Mouse (Mus musculus): ENCODE results near the gene Agpat4. TPM values are rescaled to one million over a fixed set of nuclear protein-coding genes. Genes with fewer than 3 reads are reported as not detected.

The Agpat4 gene
- 27.3 and 28.7 TPM in 2 replicates for polyA plus RNA-seq (2015; fragmentation: Nextera tagmentation; extraction: Ambion mirVana)

- WGBS (ENCODE audit: insufficient replicate concordance): under 1% methylated on average over 13 of the region's 13 CpGs
- H3K4me1 ChIP-seq (replicated peaks): peaks cover 48% of the 10 kb centered on the region
- peak within 1 kb of the TSS; percentile 99 for H3K4me2 ChIP-seq
- H3K27me3 ChIP-seq: no peaks in the 10 kb centered on the region
- no peaks in the 10 kb centered on the region for H3K36me3 ChIP-seq
- H3K4me3 ChIP-seq (replicated peaks): peak within 1 kb of the TSS; percentile 89
- H3K9me3 ChIP-seq (replicated peaks): no peaks in the 10 kb centered on the region
- peak; percentile 58 for ATAC-seq (ENCODE audit: low read depth)
- H3K9ac ChIP-seq: peak within 1 kb of the TSS; percentile 96
- H3K27ac ChIP-seq: peak within 1 kb of the TSS; percentile 94
- peak; percentile 55 for DNase-seq
These were observed at the start of gene Agpat4 for GRCm38 (mm10) chr17:12118561-12118925. Gene Agpat4, plus strand, starts transcription at chr17:12118704.

DNA sequence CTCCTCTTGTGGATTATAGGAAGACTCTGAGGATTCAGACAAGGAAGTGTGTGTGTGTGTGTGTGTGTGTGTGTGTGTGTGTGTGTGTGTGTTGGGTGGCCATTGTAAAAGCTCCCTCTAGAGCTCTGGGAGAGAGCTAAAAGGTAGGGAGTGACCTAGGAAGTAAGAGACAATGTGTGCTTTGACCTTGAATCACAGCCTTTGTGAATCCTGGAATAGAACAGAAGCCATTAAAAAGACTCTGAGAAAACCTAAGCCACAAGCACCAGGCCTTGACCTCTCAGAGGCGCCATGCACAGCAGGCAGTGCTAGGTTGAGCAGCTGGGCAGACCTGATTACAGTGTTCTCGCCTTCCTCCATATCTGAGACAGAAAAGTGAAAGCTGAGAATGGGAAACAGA, 41.7 kb upstream of the Agpat4 start:
- no peaks in the 10 kb centered on the region; the same call in 1 of the 2 replicates for H3K4me1 ChIP-seq (replicated peaks)
- H3K9ac ChIP-seq: no peak overlapping the region
- no peak overlapping the region for H3K4me2 ChIP-seq
- H3K27me3 ChIP-seq: peaks cover 4% of the 10 kb centered on the region; the same call in 1 of the 2 replicates
- DNase-seq (no peak), ATAC-seq (ENCODE audit: low read depth) (no peak)
- H3K27ac ChIP-seq: no peak overlapping the region
- WGBS (ENCODE audit: insufficient replicate concordance): 49% methylated on average over 2 of the region's 2 CpGs
- H3K9me3 ChIP-seq (replicated peaks): no peaks in the 10 kb centered on the region
- H3K4me3 ChIP-seq (replicated peaks): no peak overlapping the region
- H3K36me3 ChIP-seq: no peaks in the 10 kb centered on the region

DNA sequence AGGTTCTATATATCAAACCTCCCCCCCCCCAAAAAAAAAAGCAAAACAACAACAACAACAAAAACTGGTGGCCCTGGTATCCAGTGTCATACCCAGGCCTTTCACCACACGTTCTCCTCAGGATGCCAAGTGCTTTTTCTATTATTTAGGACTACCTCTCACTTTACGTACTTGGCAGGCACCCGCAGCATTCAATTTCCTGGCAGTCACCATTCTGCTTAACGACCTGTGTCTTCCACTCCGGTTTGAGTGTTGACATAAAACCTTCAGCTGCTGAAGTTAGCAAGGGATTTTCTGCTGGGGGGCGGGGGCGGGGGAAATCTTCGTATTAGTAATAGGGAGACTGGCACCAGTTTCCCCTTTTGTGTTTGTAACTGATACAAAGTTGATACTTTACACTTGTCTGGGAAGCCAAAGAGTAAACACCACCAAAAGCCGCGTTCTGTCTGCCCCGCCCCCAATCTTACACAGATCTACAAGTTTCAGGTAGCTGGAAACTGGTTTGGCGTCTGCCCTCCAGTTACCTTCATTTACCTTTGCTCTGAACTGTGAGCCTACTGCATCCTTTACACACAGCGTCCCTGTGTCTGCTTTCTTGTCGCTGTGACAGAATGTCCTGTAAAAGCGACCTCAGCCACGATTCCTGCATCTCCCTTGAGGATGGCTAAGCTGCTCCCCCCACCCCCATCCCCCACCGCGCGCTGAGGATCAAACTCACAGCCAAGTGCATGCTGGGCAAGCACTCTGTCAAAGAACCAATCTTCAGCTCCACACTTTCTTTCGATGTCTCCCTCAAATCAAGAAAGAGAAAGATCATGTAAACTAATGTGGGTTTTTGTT, 37.6 kb upstream of the Agpat4 start:
- Histone ChIP-seq H3K4me1 (replicated peaks) (no peaks in the 10 kb centered on the region; the same call in 1 of the 2 replicates), H3K27ac (no peak overlapping the region), H3K4me2 (no peak overlapping the region), H3K9ac (no peak overlapping the region), H3K9me3 (replicated peaks) (no peaks in the 10 kb centered on the region), H3K4me3 (replicated peaks) (no peak overlapping the region), H3K36me3 (no peaks in the 10 kb centered on the region), H3K27me3 (peaks cover 4% of the 10 kb centered on the region; the same call in 1 of the 2 replicates)
- ATAC-seq (ENCODE audit: low read depth): no peak
- DNase-seq: no peak
- WGBS (ENCODE audit: insufficient replicate concordance): 44% methylated on average over 20 of the region's 20 CpGs

DNA sequence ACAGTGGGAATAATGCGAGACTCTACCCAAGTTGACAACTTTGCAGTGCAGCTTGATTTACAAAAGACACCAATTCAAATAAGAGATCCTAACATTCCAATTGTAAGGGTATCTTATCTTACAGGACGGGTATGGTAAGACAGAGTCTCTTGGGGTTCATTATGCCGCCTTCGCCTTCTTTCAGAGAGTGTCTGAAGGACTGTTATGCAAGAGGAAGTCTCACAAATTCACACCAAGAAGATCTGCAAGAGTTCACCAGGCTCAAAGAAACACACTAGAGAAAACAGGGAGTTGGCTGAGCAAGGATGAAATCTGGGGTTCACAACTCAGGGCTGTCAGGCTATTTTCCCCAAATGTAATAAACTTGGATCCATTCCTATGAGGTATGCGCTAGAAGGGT, 36.3 kb upstream of the Agpat4 start:
- 66% methylated on average over 5 of the region's 5 CpGs for WGBS (ENCODE audit: insufficient replicate concordance)
- ATAC-seq (ENCODE audit: low read depth): no peak

GRCm38 (mm10) chr17:12090261-12090927, 28.1 kb upstream of the Agpat4 start:
- H3K4me1 ChIP-seq (replicated peaks): peaks cover 4% of the 10 kb centered on the region; the same call in 1 of the 2 replicates
- peaks cover 13% of the 10 kb centered on the region for H3K27me3 ChIP-seq
- no peak overlapping the region for H3K4me3 ChIP-seq (replicated peaks)
- ATAC-seq (ENCODE audit: low read depth): no peak
- no peak overlapping the region for H3K9ac ChIP-seq
- no peaks in the 10 kb centered on the region for H3K9me3 ChIP-seq (replicated peaks)
- H3K27ac ChIP-seq: no peak overlapping the region
- no peak overlapping the region for H3K4me2 ChIP-seq
- DNase-seq: no peak
- no peaks in the 10 kb centered on the region for H3K36me3 ChIP-seq
- 63% methylated on average over 5 of the region's 5 CpGs for WGBS (ENCODE audit: insufficient replicate concordance)

More for the DNA sequence above, 36.3 kb upstream of the Agpat4 start:
- no peak for DNase-seq
- peaks cover 4% of the 10 kb centered on the region; the same call in 1 of the 2 replicates for H3K27me3 ChIP-seq
- no peaks in the 10 kb centered on the region; the same call in 1 of the 2 replicates for H3K4me1 ChIP-seq (replicated peaks)
- no peak overlapping the region for H3K9ac ChIP-seq
- no peak overlapping the region for H3K4me3 ChIP-seq (replicated peaks)
- H3K36me3 ChIP-seq: no peaks in the 10 kb centered on the region
- no peak overlapping the region for H3K27ac ChIP-seq
- no peak overlapping the region for H3K4me2 ChIP-seq
- H3K9me3 ChIP-seq (replicated peaks): no peaks in the 10 kb centered on the region

GRCm38 (mm10) chr17:12092901-12093564, 25.5 kb upstream of the Agpat4 start:
- no peak overlapping the region for H3K4me3 ChIP-seq (replicated peaks)
- no peaks in the 10 kb centered on the region for H3K9me3 ChIP-seq (replicated peaks)
- H3K27ac ChIP-seq: no peak overlapping the region
- H3K27me3 ChIP-seq: peaks cover 13% of the 10 kb centered on the region
- ATAC-seq (ENCODE audit: low read depth) (no peak), DNase-seq (no peak)
- H3K36me3 ChIP-seq: no peaks in the 10 kb centered on the region
- peaks cover 4% of the 10 kb centered on the region; the same call in 1 of the 2 replicates for H3K4me1 ChIP-seq (replicated peaks)
- WGBS (ENCODE audit: insufficient replicate concordance): 72% methylated on average over 6 of the region's 6 CpGs
- no peak overlapping the region for H3K4me2 ChIP-seq
- H3K9ac ChIP-seq: no peak overlapping the region

- ATAC-seq (ENCODE audit: low read depth): no peak
- H3K27ac ChIP-seq: no peak overlapping the region
- DNase-seq: no peak
- H3K9ac ChIP-seq: no peak overlapping the region
- H3K36me3 ChIP-seq: no peaks in the 10 kb centered on the region
- H3K27me3 ChIP-seq: peaks cover 13% of the 10 kb centered on the region
- H3K9me3 ChIP-seq (replicated peaks): no peaks in the 10 kb centered on the region
- no peak overlapping the region for H3K4me3 ChIP-seq (replicated peaks)
- H3K4me1 ChIP-seq (replicated peaks): peaks cover 4% of the 10 kb centered on the region; the same call in 1 of the 2 replicates
- no peak overlapping the region for H3K4me2 ChIP-seq
- 82% methylated on average over 1 of the region's 1 CpGs for WGBS (ENCODE audit: insufficient replicate concordance)
These were observed 24.5 kb upstream of the Agpat4 start for GRCm38 (mm10) chr17:12094016-12094415.

- Histone ChIP-seq H3K9ac (no peak overlapping the region), H3K4me3 (replicated peaks) (no peak overlapping the region), H3K27ac (no peak overlapping the region), H3K9me3 (replicated peaks) (no peaks in the 10 kb centered on the region; the same call in 1 of the 2 replicates), H3K27me3 (peaks cover 13% of the 10 kb centered on the region), H3K4me1 (replicated peaks) (peaks cover 3% of the 10 kb centered on the region; the same call in 1 of the 2 replicates), H3K4me2 (no peak overlapping the region), H3K36me3 (no peaks in the 10 kb centered on the region)
- WGBS (ENCODE audit: insufficient replicate concordance): 76% methylated on average over 9 of the region's 9 CpGs
- ATAC-seq (ENCODE audit: low read depth): no peak
- DNase-seq: no peak
These were observed 23.5 kb upstream of the Agpat4 start for GRCm38 (mm10) chr17:12094827-12095590.

DNA sequence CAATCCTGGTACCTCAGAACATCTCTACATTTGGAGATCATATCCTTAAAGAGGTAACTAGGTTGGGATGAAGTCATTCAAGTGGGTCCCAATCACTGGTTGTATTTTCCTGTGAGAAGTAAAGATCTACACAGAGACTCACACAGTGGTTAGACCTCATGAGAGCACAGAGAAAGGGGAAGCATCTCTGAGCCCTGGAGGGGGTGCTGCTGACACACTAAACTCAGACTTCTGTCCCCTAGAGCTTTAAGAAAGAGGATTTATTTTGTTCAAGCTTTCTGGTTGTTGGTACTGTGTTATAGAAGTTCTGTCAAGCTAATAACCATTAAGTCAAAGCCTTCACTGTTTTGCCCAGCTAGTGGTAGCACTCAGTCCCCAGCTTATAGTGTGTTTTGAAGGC, 19.1 kb upstream of the Agpat4 start:
- H3K36me3 ChIP-seq: no peaks in the 10 kb centered on the region
- H3K27me3 ChIP-seq: no peaks in the 10 kb centered on the region; the same call in 1 of the 2 replicates
- no peak overlapping the region for H3K4me3 ChIP-seq (replicated peaks)
- H3K27ac ChIP-seq: no peak overlapping the region
- ATAC-seq (ENCODE audit: low read depth) (no peak), DNase-seq (no peak)
- H3K9ac ChIP-seq: no peak overlapping the region
- H3K4me2 ChIP-seq: no peak overlapping the region
- peaks cover 7% of the 10 kb centered on the region for H3K4me1 ChIP-seq (replicated peaks)
- no peaks in the 10 kb centered on the region; the same call in 1 of the 2 replicates for H3K9me3 ChIP-seq (replicated peaks)

DNA sequence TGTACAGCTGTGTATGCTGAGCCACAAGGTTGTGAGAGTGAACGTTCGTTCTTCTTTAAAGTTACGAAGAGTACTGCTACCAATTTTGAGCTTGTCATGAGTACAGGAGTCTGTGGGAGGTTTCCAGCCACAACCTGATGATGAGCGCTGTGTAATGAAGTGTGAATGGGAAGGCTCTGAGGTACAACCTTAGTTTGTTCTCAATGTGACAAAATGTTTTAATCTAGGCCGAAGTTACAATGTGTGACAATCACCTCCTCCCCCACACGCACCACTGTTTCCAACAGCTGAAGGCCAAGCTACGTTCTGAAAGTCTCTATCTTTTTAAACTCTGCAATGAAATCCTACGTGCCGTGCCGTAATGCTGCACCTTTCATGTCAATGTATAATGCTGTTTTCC, 16.2 kb upstream of the Agpat4 start:
- H3K9ac ChIP-seq: no peak overlapping the region
- no peaks in the 10 kb centered on the region; the same call in 1 of the 2 replicates for H3K9me3 ChIP-seq (replicated peaks)
- no peak overlapping the region for H3K27ac ChIP-seq
- no peak overlapping the region for H3K4me2 ChIP-seq
- H3K4me1 ChIP-seq (replicated peaks): peaks cover 20% of the 10 kb centered on the region
- no peak for DNase-seq
- ATAC-seq (ENCODE audit: low read depth): no peak
- no peaks in the 10 kb centered on the region for H3K36me3 ChIP-seq
- H3K27me3 ChIP-seq: no peaks in the 10 kb centered on the region; the same call in 1 of the 2 replicates
- 85% methylated on average over 10 of the region's 10 CpGs for WGBS (ENCODE audit: insufficient replicate concordance)
- no peak overlapping the region for H3K4me3 ChIP-seq (replicated peaks)

Data from liver, embryonic 13.5 days (tissue).